Mouse (Mus musculus) stomach, embryonic 14.5 days (tissue): ENCODE results near the gene Filip1l. TPM values are rescaled to one million over a fixed set of nuclear protein-coding genes. Genes with fewer than 3 reads are reported as not detected.
A peak's percentile ranks its signal among the peaks of the same experiment; 100 is the strongest.

Experiments used
- ATAC-seq: fragments of 200-750 bp; cut with Nextera tagmentation; 2 replicates; pipeline ENCODE4 v1.8.0; 2017; ENCODE audit warnings: low read depth, moderate TSS enrichment; ENCODE audit not compliant: insufficient number of reproducible peaks, insufficient read depth, low FRiP score
- H3K27ac ChIP-seq: fragments of 300-500 bp; sonication (generic); 2 replicates; pipeline ENCODE4 v1.5.1; 2014; ENCODE audit warnings: mild to moderate bottlenecking, low read length, moderate library complexity, mixed read lengths
- H3K27me3 ChIP-seq: fragments of 300-500 bp; sonication (generic); 2 replicates; pipeline ENCODE4 v1.6.1; 2014; ENCODE audit warnings: low read length, control low read depth, mixed read lengths; ENCODE audit not compliant: control insufficient read depth, insufficient read depth
- H3K36me3 ChIP-seq: fragments of 300-500 bp; sonication (generic); 2 replicates; pipeline ENCODE4 v1.6.1; 2014; ENCODE audit warnings: mild to moderate bottlenecking, control low read depth, low read length, moderate library complexity, mixed read lengths; ENCODE audit not compliant: control insufficient read depth, insufficient read depth
- H3K4me1 ChIP-seq: fragments of 300-500 bp; sonication (generic); 2 replicates; pipeline ENCODE4 v1.6.1; 2014; ENCODE audit warnings: low read length, control low read depth, mixed read lengths; ENCODE audit not compliant: control insufficient read depth, insufficient read depth
- H3K4me2 ChIP-seq: fragments of 300-500 bp; sonication (generic); replicated peaks from 2 replicates; pipeline ENCODE4 v1.6.1; 2014; ENCODE audit warnings: low read depth, low read length, control low read depth
- H3K4me3 ChIP-seq: fragments of 300-500 bp; sonication (generic); 2 replicates; pipeline ENCODE4 v1.5.1; 2014; ENCODE audit warnings: low read depth, low read length, control low read depth
- H3K9ac ChIP-seq: fragments of 300-500 bp; sonication (generic); replicated peaks from 2 replicates; pipeline ENCODE4 v1.6.1; 2014; ENCODE audit warnings: low read depth, mild to moderate bottlenecking, control low read depth, low read length, moderate library complexity, mixed read lengths
- H3K9me3 ChIP-seq: fragments of 300-500 bp; sonication (generic); 2 replicates; pipeline ENCODE4 v1.6.1; 2016; ENCODE audit warnings: low read depth, low read length, control low read depth; ENCODE audit not compliant: control insufficient read depth
- WGBS: fragments of 180-500 bp; shearing (Covaris S2); extraction: QIAGEN DNeasy Blood & Tissue Kit; methylation state at CpG from one replicate; pipeline ENCODE4 v1.1.7; 2014; 5-methylcytosine and 5-hydroxymethylcytosine counted together
- polyA plus RNA-seq: library from polyadenylated mRNA; unstranded; fragments of >200 nt; fragmentation: Nextera tagmentation; extraction: Ambion mirVana; gene quantifications from 2 replicates; pipeline ENCODE4 v1.2.1, GENCODE M21; 2014

Gene Filip1l
- polyA plus RNA-seq, 1 experiment from 2014 or later = 54.7 TPM

GRCm38 (mm10) chr16:57532081-57532493 lies 179.2 kb downstream of the Filip1l start:
- Histone ChIP-seq H3K4me3 (no peak overlapping the region), H3K4me2 (no peak overlapping the region), H3K9me3 (no peaks in the 10 kb centered on the region), H3K27me3 (no peaks in the 10 kb centered on the region), H3K36me3 (no peaks in the 10 kb centered on the region), H3K4me1 (peaks cover 13% of the 10 kb centered on the region; the same call in 1 of the 2 replicates), H3K9ac (no peak overlapping the region), H3K27ac (no peak overlapping the region)
- WGBS = 10% methylated on average over 6 of the region's 6 CpGs
- ATAC-seq = no peak

- no peaks in the 10 kb centered on the region for H3K9me3 ChIP-seq
- H3K36me3 ChIP-seq = no peaks in the 10 kb centered on the region
Measured at GRCm38 (mm10) chr16:57534365-57534764, 181.5 kb downstream of the Filip1l start.

GRCm38 (mm10) chr16:57534811-57535210 lies 181.9 kb downstream of the Filip1l start:
- Histone ChIP-seq H3K9me3 (no peaks in the 10 kb centered on the region), H3K4me2 (no peak overlapping the region), H3K27me3 (no peaks in the 10 kb centered on the region), H3K9ac (no peak overlapping the region), H3K4me1 (peaks cover 9% of the 10 kb centered on the region; the same call in 1 of the 2 replicates), H3K36me3 (no peaks in the 10 kb centered on the region), H3K4me3 (no peak overlapping the region), H3K27ac (no peak overlapping the region)
- WGBS = 68% methylated on average over 1 of the region's 1 CpGs
- ATAC-seq = no peak

More at GRCm38 (mm10) chr16:57534365-57534764, 181.5 kb downstream of the Filip1l start:
- H3K4me2 ChIP-seq = no peak overlapping the region
- H3K27ac ChIP-seq = no peak overlapping the region
- peaks cover 9% of the 10 kb centered on the region; the same call in 1 of the 2 replicates for H3K4me1 ChIP-seq
- 87% methylated on average over 1 of the region's 1 CpGs for WGBS
- H3K27me3 ChIP-seq = no peaks in the 10 kb centered on the region
- ATAC-seq = no peak
- no peak overlapping the region for H3K4me3 ChIP-seq
- H3K9ac ChIP-seq = no peak overlapping the region

GRCm38 (mm10) chr16:57536511-57536910 lies 183.6 kb downstream of the Filip1l start:
- Histone ChIP-seq H3K4me2 (no peak overlapping the region), H3K9ac (no peak overlapping the region), H3K9me3 (no peaks in the 10 kb centered on the region), H3K4me3 (no peak overlapping the region), H3K27me3 (no peaks in the 10 kb centered on the region), H3K4me1 (peaks cover 9% of the 10 kb centered on the region; the same call in 1 of the 2 replicates), H3K36me3 (no peaks in the 10 kb centered on the region), H3K27ac (no peak overlapping the region)
- ATAC-seq = no peak
- WGBS = 77% methylated on average over 7 of the region's 7 CpGs

GRCm38 (mm10) chr16:57543243-57543642 lies 190.3 kb downstream of the Filip1l start:
- Histone ChIP-seq H3K36me3 (no peaks in the 10 kb centered on the region), H3K9me3 (no peaks in the 10 kb centered on the region), H3K27me3 (no peaks in the 10 kb centered on the region), H3K4me1 (0 out of 2 replicates have a peak, but pooled peaks cover 2% of the 10 kb centered on the region), H3K4me2 (no peak overlapping the region), H3K4me3 (no peak overlapping the region), H3K9ac (no peak overlapping the region), H3K27ac (no peak overlapping the region)
- WGBS = 88% methylated on average over 3 of the region's 3 CpGs
- no peak for ATAC-seq

GRCm38 (mm10) chr16:57544441-57544840 lies 191.5 kb downstream of the Filip1l start:
- no peaks in the 10 kb centered on the region for H3K9me3 ChIP-seq
- H3K27me3 ChIP-seq = no peaks in the 10 kb centered on the region
- H3K4me3 ChIP-seq = no peak overlapping the region
- no peak overlapping the region for H3K9ac ChIP-seq
- H3K27ac ChIP-seq = 0 out of 2 replicates have a peak overlapping the region, but pooled peaks have one; percentile 27
- no peak overlapping the region for H3K4me2 ChIP-seq
- no peak for ATAC-seq
- H3K4me1 ChIP-seq = peaks cover 6% of the 10 kb centered on the region; the same call in 1 of the 2 replicates
- no peaks in the 10 kb centered on the region for H3K36me3 ChIP-seq
- WGBS = 30% methylated on average over 8 of the region's 8 CpGs

GRCm38 (mm10) chr16:57546355-57546754 lies 193.5 kb downstream of the Filip1l start:
- H3K9ac ChIP-seq = no peak overlapping the region
- H3K4me1 ChIP-seq = peaks cover 6% of the 10 kb centered on the region; the same call in 1 of the 2 replicates
- 77% methylated on average over 1 of the region's 1 CpGs for WGBS
- H3K27me3 ChIP-seq = no peaks in the 10 kb centered on the region
- H3K27ac ChIP-seq = no peak overlapping the region
- ATAC-seq = no peak
- H3K4me3 ChIP-seq = no peak overlapping the region
- no peak overlapping the region for H3K4me2 ChIP-seq
- H3K36me3 ChIP-seq = no peaks in the 10 kb centered on the region
- no peaks in the 10 kb centered on the region for H3K9me3 ChIP-seq

- 44% methylated on average over 2 of the region's 2 CpGs for WGBS
- peak overlapping the region; percentile 87 for H3K4me2 ChIP-seq
- no peak for ATAC-seq
Measured at GRCm38 (mm10) chr16:57548608-57549007, 195.7 kb downstream of the Filip1l start.

More at GRCm38 (mm10) chr16:57548608-57549007, 195.7 kb downstream of the Filip1l start:
- Histone ChIP-seq H3K27me3 (no peaks in the 10 kb centered on the region), H3K27ac (no peak overlapping the region; the same call in 1 of the 2 replicates), H3K36me3 (no peaks in the 10 kb centered on the region), H3K9ac (peak overlapping the region; percentile 91), H3K4me3 (peak overlapping the region; percentile 74), H3K4me1 (peaks cover 14% of the 10 kb centered on the region), H3K9me3 (no peaks in the 10 kb centered on the region)
